15 mouse cellular contexts compared by ENCODE assay signal in genomic region chr2:115056327-115057070, GRCm38 (mm10).
DNase-seq lines count a peak whose midpoint lies in the region; ATAC-seq and TF ChIP-seq lines count a peak whose summit lies in the region.
"Had no signal": no experiment of that assay in that cellular context is flagged by ENCODE, and none has a peak within 500 bp of the region (broad histone marks: within the 10 kb centered on the region; RNA-seq: fewer than 3 reads in every experiment).

No protein-coding gene starts in this region.

- ATAC-seq in hindbrain, embryonic 12.5 days (ENCODE audit: low FRiP score), result peak; percentile 84
- ATAC-seq in neural tube, embryonic 14.5 days (ENCODE audit: low read depth), result peak; percentile 72; the same call in 1 of the 2 replicates

- H3K4me1 ChIP-seq in hindbrain, embryonic 12.5 days, result peaks cover 13% of the 10 kb centered on the region
- H3K4me1 ChIP-seq in neural tube, embryonic 14.5 days (ENCODE audit: control insufficient read depth, insufficient read depth, low read length), result peaks cover 6% of the 10 kb centered on the region; the same call in 1 of the 2 replicates
- no peaks in the 10 kb centered on the region for H3K4me1 ChIP-seq in lung, adult 2 months (ENCODE audit: control insufficient read depth, insufficient read depth, low read length)

- H3K9me3 ChIP-seq in hindbrain, embryonic 12.5 days (replicated peaks), result no peaks in the 10 kb centered on the region
- no peaks in the 10 kb centered on the region for H3K9me3 ChIP-seq in neural tube, embryonic 14.5 days (ENCODE audit: control insufficient read depth, low read length)

- H3K27ac ChIP-seq in hindbrain, embryonic 12.5 days, result peak overlapping the region; percentile 62
- H3K27ac ChIP-seq in neural tube, embryonic 14.5 days (ENCODE audit: low read depth, low read length), result no peak overlapping the region

- peak; percentile 56 to 64 for DNase-seq in cerebellum, postnatal 10 days
- no peak for DNase-seq in cerebellum, adult 11 months
- DNase-seq in retina, postnatal 1 day, result peak; percentile 37
- no peak for DNase-seq in retina, embryonic 14.5 days (ENCODE audit: low spot score)
- DNase-seq in liver, result no peak
- no peak for DNase-seq in lung, adult 2 months
- DNase-seq: B cell, adult 2 months; cerebellum, adult 9-11 months; heart, postnatal 10 days; kidney, adult 9 months; layer of hippocampus, adult 9-11 months; lung, embryonic 14.5 days had no signal

- H3K4me2 ChIP-seq in hindbrain, embryonic 12.5 days (replicated peaks), result no peak overlapping the region
- no peak overlapping the region for H3K4me2 ChIP-seq in neural tube, embryonic 14.5 days (ENCODE audit: low read depth, low read length)
- H3K4me2 ChIP-seq: lung, embryonic 14.5 days had no signal

- TF ChIP-seq CTCF in lung, adult 2 months (IDR thresholded peaks at IDR 0.05; ENCODE audit: insufficient read depth, low read length), result no peak

- no peaks in the 10 kb centered on the region for H3K27me3 ChIP-seq in hindbrain, embryonic 12.5 days
- no peaks in the 10 kb centered on the region for H3K27me3 ChIP-seq in neural tube, embryonic 14.5 days (ENCODE audit: control insufficient read depth, insufficient read depth, low read length)

- no peak overlapping the region for H3K4me3 ChIP-seq in hindbrain, embryonic 12.5 days
- no peak overlapping the region for H3K4me3 ChIP-seq in neural tube, embryonic 14.5 days (ENCODE audit: low read depth, low read length)
- H3K4me3 ChIP-seq in lung, adult 2 months (replicated peaks; ENCODE audit: extremely low read depth, low read depth, low read length), result no peak overlapping the region
- H3K4me3 ChIP-seq: erythroblast, embryonic 14.5 days had no signal

- no peak overlapping the region for H3K9ac ChIP-seq in hindbrain, embryonic 12.5 days
- no peak overlapping the region for H3K9ac ChIP-seq in neural tube, embryonic 14.5 days (replicated peaks; ENCODE audit: low read depth, low read length)
- H3K9ac ChIP-seq: lung, embryonic 14.5 days had no signal

- no peaks in the 10 kb centered on the region for H3K36me3 ChIP-seq in hindbrain, embryonic 12.5 days
- no peaks in the 10 kb centered on the region for H3K36me3 ChIP-seq in neural tube, embryonic 14.5 days (ENCODE audit: control insufficient read depth, insufficient read depth, low read length)

- 46% methylated on average over 4 of the region's 4 CpGs for WGBS in hindbrain, embryonic 12.5 days
- WGBS in neural tube, embryonic 14.5 days, result 36% methylated on average over 4 of the region's 4 CpGs
- 70% methylated on average over 4 of the region's 4 CpGs for WGBS in lung, adult 2 months

- no peak for TF ChIP-seq POLR2A in lung, adult 2 months (IDR thresholded peaks at IDR 0.05; ENCODE audit: borderline replicate concordance, extremely low read depth, low read depth, low read length)

Comparison
In these comparisons a context has a peak if more than half of its experiments do, and no peak if none do; other contexts are left out.
1. DNase-seq: peak in cerebellum, postnatal 10 days (2 of 2) and retina, postnatal 1 day (single experiment); none in cerebellum, adult 11 months (single experiment), retina, embryonic 14.5 days (single experiment), liver (single experiment) and lung, adult 2 months (single experiment).